Mouse (Mus musculus): ENCODE results near the gene Gpr12. TPM values are rescaled to one million over a fixed set of nuclear protein-coding genes. Genes with fewer than 3 reads are reported as not detected.
"Not testable (repeated sequence)": the region's sequence is repeated elsewhere in the genome, so short reads cannot be mapped to it uniquely, and the experiment has no call there.

Gpr12 gene
- polyA plus RNA-seq, 1 experiment, result 17.9 TPM

DNA sequence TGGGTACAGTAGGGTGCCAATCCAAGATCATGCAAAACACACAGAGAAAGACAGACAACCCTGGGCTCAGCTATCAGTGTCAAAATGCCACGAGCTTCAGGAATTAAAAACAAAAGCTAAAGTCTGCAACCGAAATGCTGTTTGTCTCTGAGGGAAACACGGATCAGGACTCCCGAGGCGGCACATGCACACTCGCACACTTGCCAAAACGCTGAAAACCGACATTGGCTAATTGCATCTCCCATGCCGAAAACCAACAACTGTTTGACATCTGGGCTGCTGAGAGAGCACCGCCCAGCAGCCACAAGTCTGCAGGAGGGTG lies 922 bp downstream of the Gpr12 start:
- DNase-seq (ENCODE audit: low read depth), result peak; percentile 32
- TF ChIP-seq CTCF (IDR thresholded peaks at IDR 0.05; ENCODE audit: borderline replicate concordance, extremely low read depth, insufficient read depth, insufficient read length), result no peak
- TF ChIP-seq POLR2A (IDR thresholded peaks at IDR 0.05; ENCODE audit: borderline replicate concordance, extremely low read depth, insufficient read depth, insufficient read length, poor library complexity, severe bottlenecking), result no peak

GRCm38 (mm10) chr5:146576668-146577067 lies 8.4 kb downstream of the Gpr12 start:
- DNase-seq (ENCODE audit: low read depth), result no peak
- TF ChIP-seq CTCF (IDR thresholded peaks at IDR 0.05; ENCODE audit: borderline replicate concordance, extremely low read depth, insufficient read depth, insufficient read length) (0 out of 2 replicates have a peak, but pooled peaks have one; percentile 14), POLR2A (IDR thresholded peaks at IDR 0.05; ENCODE audit: borderline replicate concordance, extremely low read depth, insufficient read depth, insufficient read length, poor library complexity, severe bottlenecking) (no peak)

DNA sequence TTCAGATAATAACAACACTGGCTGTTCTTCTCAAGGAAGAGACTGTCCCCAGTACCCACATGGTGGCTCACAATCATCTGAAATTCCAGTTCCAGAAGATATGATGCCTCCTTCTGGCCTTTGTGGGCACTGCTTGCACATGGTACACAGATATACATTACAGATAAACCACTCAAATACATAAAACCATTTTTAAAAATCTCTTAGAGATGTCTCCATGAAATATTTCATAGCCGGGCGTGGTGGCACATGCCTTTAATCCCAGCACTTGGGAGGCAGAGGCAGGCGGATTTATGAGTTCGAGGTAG lies 12.3 kb downstream of the Gpr12 start:
- not testable (repeated sequence) for DNase-seq (ENCODE audit: low read depth)

GRCm38 (mm10) chr5:146571830-146572734 lies 13.0 kb downstream of the Gpr12 start:
- DNase-seq (ENCODE audit: low read depth), result peak; percentile 89

DNA sequence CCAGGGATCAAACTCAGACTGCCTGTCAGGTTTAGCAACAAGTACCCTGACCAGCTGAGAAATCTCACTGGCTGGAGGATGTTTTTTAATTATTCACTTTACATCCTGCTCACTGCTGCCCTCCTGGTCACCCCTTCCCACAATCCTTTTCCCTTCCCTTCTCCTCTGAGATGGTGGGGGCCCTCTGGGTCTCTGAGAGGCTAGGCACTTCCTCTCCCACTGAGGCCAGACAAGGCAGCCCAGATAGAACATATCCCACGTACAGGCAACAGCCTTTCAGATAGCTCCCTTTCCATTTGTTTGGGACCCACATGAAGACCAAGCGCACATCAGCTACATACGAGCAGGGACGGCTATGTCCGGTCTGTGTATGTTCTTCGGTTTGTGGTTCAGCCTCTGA lies 14.9 kb downstream of the Gpr12 start:
- DNase-seq (ENCODE audit: low read depth), result not testable (repeated sequence)

- no peak for TF ChIP-seq POLR2A (IDR thresholded peaks at IDR 0.05; ENCODE audit: borderline replicate concordance, extremely low read depth, insufficient read depth, insufficient read length, poor library complexity, severe bottlenecking)
- peak; percentile 35; the same call in 1 of the 2 replicates for TF ChIP-seq CTCF (IDR thresholded peaks at IDR 0.05; ENCODE audit: borderline replicate concordance, extremely low read depth, insufficient read depth, insufficient read length)
- DNase-seq (ENCODE audit: low read depth), result peak; percentile 36
Measured at GRCm38 (mm10) chr5:146567054-146567453, 18.0 kb downstream of the Gpr12 start.

DNA sequence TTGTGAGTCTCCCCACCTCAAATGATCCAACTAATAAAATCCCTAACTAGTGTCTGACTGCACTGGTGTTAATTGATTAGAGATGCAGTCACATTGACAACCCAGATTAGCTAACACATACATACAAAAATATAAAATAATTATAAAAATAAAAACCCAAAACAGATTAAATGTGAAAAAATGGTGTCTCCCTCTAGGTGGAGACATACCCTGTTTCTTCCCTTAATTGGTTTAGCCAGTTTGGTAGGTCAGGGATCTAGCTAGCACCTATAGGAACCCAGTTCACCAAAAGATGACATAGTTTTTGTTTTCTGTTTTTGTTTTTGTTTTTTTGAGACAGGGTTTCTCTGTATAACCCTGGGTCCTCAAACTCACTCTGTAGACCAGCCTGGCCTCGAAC lies 20.8 kb downstream of the Gpr12 start:
- no peak for TF ChIP-seq CTCF (IDR thresholded peaks at IDR 0.05; ENCODE audit: borderline replicate concordance, extremely low read depth, insufficient read depth, insufficient read length)
- no peak for TF ChIP-seq POLR2A (IDR thresholded peaks at IDR 0.05; ENCODE audit: borderline replicate concordance, extremely low read depth, insufficient read depth, insufficient read length, poor library complexity, severe bottlenecking)
- DNase-seq (ENCODE audit: low read depth), result no peak

- not testable (repeated sequence) for DNase-seq (ENCODE audit: low read depth)
Measured at GRCm38 (mm10) chr5:146555836-146556235, 29.2 kb downstream of the Gpr12 start, which contains the start of gene Gm3415. Gm3415 (plus strand) TSS chr5:146556136.

GRCm38 (mm10) chr5:146537347-146537746 lies 47.7 kb downstream of the Gpr12 start, which contains the start of gene Gm3409:
Gm3409 (plus strand) TSS chr5:146537647.
- not testable (repeated sequence) for DNase-seq (ENCODE audit: low read depth)

Other genes with a start within 250 kb of the Gpr12 start
- gene Wasf3, start 200.3 kb downstream of the Gpr12 start, polyA plus RNA-seq (2012; rRNA removed), result 19.8 and 35.7 TPM in 2 replicates
- 0.07 TPM in 1 of 2 replicates, not detected in the other for gene Gm6408, start 103.3 kb downstream of the Gpr12 start, polyA plus RNA-seq (2012; rRNA removed)
- gene Gm6370, start 93.9 kb downstream of the Gpr12 start, polyA plus RNA-seq (2012; rRNA removed), result not detected in 2 replicates
- not detected in 2 replicates for gene 4930449I24Rik, start 82.8 kb downstream of the Gpr12 start, polyA plus RNA-seq (2012; rRNA removed)
- not detected in 2 replicates for gene Gm3402, start 71.1 kb downstream of the Gpr12 start, polyA plus RNA-seq (2012; rRNA removed)
- gene Gm3404, start 59.4 kb downstream of the Gpr12 start, polyA plus RNA-seq (2012; rRNA removed), result not detected in 2 replicates
- gene Gm3409, start 47.6 kb downstream of the Gpr12 start, polyA plus RNA-seq (2012; rRNA removed), result not detected in 2 replicates
- not detected in 2 replicates for gene Gm3415, start 29.1 kb downstream of the Gpr12 start, polyA plus RNA-seq (2012; rRNA removed)
- 19.5 and 27.6 TPM in 2 replicates for gene Usp12, start 209.8 kb upstream of the Gpr12 start, polyA plus RNA-seq (2012; rRNA removed)
- gene Rpl21, start 247.7 kb upstream of the Gpr12 start, polyA plus RNA-seq (2012; rRNA removed), result 222 and 324 TPM in 2 replicates